Mouse (Mus musculus): ENCODE measurements at regions not wholly inside any gene's neighbourhood (a gene's known extent, or its start where the extent isn't known, plus 50 kb on each side); places are given as distances from the start of the nearest gene placed in this dataset.

GRCm38 (mm10) chr11:18734075-18734474 lies 284.7 kb downstream of the Meis1 start:
- TF ChIP-seq CTCF (IDR thresholded peaks at IDR 0.05; ENCODE audit: extremely low read depth, insufficient read length, insufficient replicate concordance, low read depth, low read length) = no peak
- no peak for TF ChIP-seq POLR2A (IDR thresholded peaks at IDR 0.05; ENCODE audit: low read depth, low read length)
